Mouse (Mus musculus) G1E (cell line): Measurements from ENCODE around the gene Sh3bgrl2.

Experiments
- CTCF ChIP-seq: IDR thresholded peaks from 2 replicates; pipeline ENCODE4 v1.5.1; 2012; ENCODE audit warnings: low read depth, low read length, inconsistent platforms, mixed read lengths
- GATA1 ChIP-seq: IDR thresholded peaks from 2 replicates; pipeline ENCODE4 v1.6.1; 2012; ENCODE audit warnings: borderline replicate concordance, low read length, inconsistent platforms, mixed read lengths
- GATA2 ChIP-seq: IDR thresholded peaks from 2 replicates; pipeline ENCODE4 v1.6.1; 2012; ENCODE audit warnings: low read depth, low read length, inconsistent platforms, borderline replicate concordance
- POLR2AphosphoS5 ChIP-seq: IDR thresholded peaks from 2 replicates; pipeline ENCODE4 v1.6.1; 2012; ENCODE audit warnings: low read depth, low read length, inconsistent platforms; ENCODE audit not compliant: insufficient replicate concordance
- TAL1 ChIP-seq: conservative IDR thresholded peaks from 2 replicates; pipeline ENCODE4 v1.6.1; 2012; ENCODE audit warnings: low read depth, low read length, inconsistent platforms, mixed read lengths

DNA sequence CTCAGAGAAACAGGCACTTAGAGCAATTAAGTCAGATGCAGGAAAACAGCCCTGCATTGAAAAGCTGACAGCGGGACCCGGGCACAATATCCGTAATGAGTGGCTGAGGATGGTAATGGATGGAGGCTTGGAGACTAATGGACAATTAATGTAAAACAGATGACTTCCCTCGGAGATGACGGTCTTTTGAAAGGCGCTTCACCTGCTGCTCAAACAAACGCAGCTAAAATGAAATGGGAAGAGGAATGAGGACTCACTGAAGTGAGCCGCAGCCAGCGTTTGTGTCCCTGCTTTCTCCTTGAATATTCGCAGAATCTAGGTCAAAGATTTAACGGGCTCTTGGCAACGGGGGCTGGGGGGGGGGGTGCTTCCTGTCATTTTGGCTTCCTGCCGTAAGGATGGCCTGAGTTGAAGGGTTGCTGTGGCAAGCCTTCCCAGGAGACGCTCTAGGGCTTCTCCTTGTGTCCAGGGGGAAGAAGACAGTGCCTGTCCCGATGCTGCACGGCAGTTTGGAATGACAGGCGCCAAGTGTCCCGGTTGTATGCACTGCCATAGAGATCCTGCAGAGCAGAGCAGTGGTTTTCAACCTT lies 138.5 kb downstream of the Sh3bgrl2 start:
- no peak for TF ChIP-seq CTCF
- TF ChIP-seq GATA2 = no peak
- TF ChIP-seq POLR2AphosphoS5 = no peak
- TF ChIP-seq TAL1 = no peak
- no peak for TF ChIP-seq GATA1
